Mouse (Mus musculus) heart, postnatal 10 days (tissue): ENCODE results near the gene Sult6b2. TPM values are rescaled to one million over a fixed set of nuclear protein-coding genes. Genes with fewer than 3 reads are reported as not detected.

Source experiments
- DNase-seq, 2 experiments: peaks; one replicate each; pipeline ENCODE4 v3.0.0; 2021
- intact Hi-C: fragments of 180-260 bp; cut with DNase I; formaldehyde crosslinking; loops from one replicate; pipeline ENCODE4 v1.15.1; 2025
- total RNA-seq, 2 experiments: library from RNA; stranded (reverse); gene quantifications; 2 replicates each; pipeline ENCODE4 v1.2.3; 2021

Gene Sult6b2
- total RNA-seq, 2 experiments from 2014 or later = not detected

GRCm38 (mm10) chr6:142814011-142814410 lies 9.7 kb upstream of the Sult6b2 start:
- intact Hi-C loops = loop anchor here (2.0 to 10.0 kb wide), 2 partner anchors 35 to 151 kb away; partner anchors contain the start of gene St8sia1
- no peak for DNase-seq

- no peak for DNase-seq
- intact Hi-C loops = loop anchor here (10.0 kb wide), 1 partner anchor 152 kb away; the partner anchor contains the start of gene St8sia1
Measured at GRCm38 (mm10) chr6:142812969-142813368, 8.7 kb upstream of the Sult6b2 start.

DNA sequence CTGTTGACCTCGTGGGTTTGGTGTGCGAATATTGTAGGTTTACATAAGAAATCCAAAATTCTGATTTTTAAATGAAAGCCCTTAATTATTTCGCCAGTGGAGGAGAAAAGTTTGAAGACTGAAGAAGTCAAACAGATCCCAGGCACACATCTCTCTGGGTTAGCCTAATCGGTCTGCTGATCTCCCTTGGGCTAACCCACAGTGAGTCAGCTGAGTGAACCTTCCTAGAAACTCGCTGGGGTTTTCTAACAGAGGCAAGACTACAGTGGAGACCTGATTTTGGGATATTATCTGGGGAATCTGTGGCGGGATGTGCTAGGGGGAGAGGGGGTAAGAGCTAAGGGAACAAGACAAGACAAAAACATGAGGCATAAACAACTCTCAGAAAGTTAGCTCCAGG lies 5.9 kb upstream of the Sult6b2 start:
- DNase-seq = no peak
- intact Hi-C loops = loop anchor here (10.0 kb wide), 1 partner anchor 155 kb away; the partner anchor contains the start of gene St8sia1

- intact Hi-C loops = loop anchor here (10.0 kb wide), 1 partner anchor 155 kb away; the partner anchor contains the start of gene St8sia1
Measured at GRCm38 (mm10) chr6:142809373-142810098, 5.2 kb upstream of the Sult6b2 start.

DNA sequence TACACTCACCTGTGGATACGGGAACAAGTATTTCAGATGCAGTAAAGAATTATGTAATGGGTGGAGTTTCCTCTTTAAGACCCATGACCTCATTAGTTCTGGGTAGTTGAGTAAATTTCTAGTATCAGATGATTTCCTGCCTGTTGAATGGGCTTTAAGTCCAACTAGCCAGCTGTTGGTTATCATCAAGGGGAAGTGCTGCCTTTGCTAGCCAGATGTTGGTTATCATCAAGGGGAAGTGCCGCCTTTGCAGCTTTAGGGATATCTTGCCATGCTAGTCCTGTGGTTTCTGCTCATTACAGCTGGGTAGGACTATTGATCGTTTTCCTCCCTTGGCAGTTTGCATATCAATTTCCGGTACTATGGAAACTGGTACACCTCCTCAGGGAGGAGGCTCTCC lies 2.0 kb upstream of the Sult6b2 start:
- intact Hi-C loops = no loop called here
- DNase-seq = no peak

More at GRCm38 (mm10) chr6:142809373-142810098, 5.2 kb upstream of the Sult6b2 start:
- DNase-seq = no peak

DNA sequence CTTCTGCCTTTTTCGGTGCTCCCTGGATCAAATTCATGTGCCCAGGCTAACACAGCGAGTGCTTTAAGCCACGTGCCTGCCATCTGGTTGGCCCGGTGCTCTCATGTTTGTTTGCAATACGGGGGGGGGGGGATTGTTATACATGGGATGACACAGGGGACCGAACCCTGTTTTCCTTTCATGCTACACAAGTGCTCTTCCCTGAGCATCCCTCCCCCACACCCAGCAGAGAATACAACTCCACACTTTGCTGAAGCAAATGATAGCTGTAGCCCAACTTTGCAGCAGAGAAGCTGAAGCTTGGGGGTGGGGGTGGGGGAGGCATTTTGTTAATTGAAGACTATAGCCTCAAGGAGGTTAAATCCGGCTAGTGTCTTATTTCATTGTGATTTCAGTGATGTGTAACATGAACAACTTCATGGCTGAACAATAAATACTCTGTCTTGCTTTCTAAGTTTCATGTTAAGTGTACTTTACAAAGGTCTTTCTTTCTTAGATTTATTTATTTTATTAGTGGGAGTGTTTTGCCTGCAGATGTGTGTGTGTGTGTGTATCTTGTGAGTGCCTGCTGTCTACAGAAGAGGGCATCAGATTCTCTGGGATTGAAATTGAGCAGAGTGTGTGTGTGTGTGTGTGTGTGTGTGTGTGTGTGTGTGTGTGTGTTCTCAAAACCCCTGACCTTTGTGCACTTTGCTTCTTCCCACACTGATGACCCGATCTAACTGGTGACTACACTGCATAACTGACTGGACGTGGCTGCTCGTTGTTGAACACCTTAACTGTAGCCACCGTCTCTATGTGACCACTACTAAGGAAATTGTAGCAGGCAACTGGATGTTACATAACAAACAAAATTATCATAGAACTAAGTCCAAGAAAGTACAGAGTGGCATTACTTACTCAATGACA lies 1.4 kb downstream of the Sult6b2 start:
- no peak for DNase-seq
- intact Hi-C loops = no loop called here

DNA sequence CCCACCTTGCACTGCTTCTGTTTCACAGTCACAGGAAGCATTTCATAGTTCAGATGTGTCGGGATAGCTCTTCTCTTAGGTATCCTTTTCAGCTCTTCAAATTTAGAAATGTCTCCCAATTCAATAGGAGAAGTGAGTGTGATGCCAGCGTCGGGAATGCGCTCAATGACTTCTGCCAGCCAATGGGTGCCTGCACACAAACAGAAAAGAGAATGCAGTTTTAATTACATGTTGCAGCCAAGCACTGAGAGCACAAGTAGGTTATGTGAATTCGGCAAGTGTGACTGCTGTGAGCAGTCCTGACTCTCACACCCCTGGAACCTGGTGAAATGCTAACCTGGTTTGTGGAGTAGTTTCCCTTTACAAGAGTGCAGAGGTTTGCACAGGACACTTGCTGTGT lies 2.6 kb downstream of the Sult6b2 start:
- intact Hi-C loops = no loop called here
- DNase-seq = no peak

DNA sequence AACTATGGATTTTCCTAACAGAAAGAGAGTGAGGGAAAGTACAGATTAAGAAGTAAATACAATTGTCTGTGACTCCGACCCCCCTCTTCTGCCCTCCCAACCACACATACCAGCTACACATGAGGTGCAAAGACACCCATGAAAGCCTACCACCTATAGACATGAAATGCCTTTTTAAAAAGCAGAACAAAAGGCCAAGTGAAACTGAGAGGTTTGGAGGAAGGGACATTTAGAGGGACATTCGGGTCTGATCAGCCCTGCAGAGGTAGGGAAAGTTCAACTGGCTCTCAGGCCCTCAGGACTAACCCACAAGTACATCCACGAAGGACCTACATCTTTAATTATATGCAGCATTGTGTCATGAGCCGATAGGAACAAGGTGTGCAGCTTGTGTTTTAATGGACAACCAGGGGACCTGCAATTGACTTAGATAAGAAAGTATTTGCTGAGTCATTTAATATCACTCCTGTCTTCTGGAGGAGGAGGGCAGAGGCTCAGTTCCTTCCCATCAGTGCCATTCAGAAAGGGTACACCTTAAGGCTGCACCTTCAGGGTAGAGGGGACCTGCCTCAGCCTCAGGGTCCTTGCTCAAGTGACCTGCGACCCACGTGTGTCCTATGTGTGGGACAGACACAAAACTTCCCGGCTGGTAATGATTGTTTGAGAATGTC lies 4.5 kb downstream of the Sult6b2 start:
- intact Hi-C loops = no loop called here
- DNase-seq = no peak

DNA sequence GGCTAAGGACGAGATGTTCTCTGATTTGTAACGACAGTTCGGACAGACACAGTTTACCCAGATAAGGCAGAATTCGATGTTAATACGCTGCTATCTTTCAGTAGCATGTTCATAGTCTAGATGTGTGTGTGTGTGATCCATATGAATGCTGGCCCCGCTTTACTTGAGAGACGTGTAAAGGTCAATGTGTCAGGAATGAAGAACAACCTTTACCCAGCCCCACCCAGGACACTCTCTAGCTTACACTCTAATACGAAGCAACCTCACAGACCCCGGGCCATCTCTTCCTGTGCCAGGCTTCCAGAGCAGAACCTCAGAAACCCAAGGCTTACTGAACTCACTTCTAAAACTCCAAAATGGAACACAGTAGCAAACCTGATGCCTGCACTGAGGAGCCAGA lies 5.5 kb downstream of the Sult6b2 start:
- no peak for DNase-seq
- intact Hi-C loops = no loop called here

DNA sequence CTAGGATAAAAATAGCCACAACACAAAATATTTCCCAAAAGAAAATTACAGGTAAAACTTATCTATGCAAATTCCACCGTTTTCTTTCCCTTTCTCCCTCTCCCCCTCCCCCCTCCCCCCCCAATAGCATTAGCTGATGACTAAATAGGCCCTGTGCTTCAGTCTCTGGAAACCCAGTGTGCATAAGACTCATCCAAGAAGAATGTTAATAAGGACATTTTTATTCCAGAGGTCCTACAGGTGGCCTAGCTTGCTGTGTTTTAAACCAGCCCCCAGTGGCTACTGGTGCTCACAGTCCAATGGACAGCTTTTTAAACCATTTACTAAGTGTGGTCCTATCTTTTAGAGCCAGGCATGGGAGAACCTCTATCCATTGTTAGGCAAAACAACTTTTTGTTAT lies 6.3 kb downstream of the Sult6b2 start:
- DNase-seq = no peak

GRCm38 (mm10) chr6:142795655-142796441 lies 8.5 kb downstream of the Sult6b2 start:
- intact Hi-C loops = no loop called here
- DNase-seq = no peak

More for the DNA sequence above, 6.3 kb downstream of the Sult6b2 start:
- intact Hi-C loops = no loop called here

DNA sequence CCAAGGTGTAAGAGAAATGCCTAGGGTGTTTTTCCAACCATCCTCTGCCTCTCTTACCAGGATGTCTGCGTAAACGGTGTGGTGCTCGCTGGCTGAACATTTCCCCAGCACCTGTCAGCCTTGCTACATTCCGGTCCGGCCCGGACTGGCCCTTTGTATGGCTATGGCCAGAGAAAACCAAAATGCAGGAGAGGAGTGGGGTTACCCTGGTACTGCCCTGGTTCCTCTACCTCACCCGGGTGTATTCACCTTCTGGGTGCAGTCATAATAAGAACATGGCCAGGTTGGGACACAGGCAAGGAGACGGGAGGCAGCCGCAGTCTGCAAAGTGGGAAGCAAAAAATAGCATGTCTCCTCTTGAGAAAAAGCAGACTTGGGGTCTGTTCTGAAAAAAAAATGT lies 9.2 kb downstream of the Sult6b2 start:
- no peak for DNase-seq
- intact Hi-C loops = no loop called here

DNA sequence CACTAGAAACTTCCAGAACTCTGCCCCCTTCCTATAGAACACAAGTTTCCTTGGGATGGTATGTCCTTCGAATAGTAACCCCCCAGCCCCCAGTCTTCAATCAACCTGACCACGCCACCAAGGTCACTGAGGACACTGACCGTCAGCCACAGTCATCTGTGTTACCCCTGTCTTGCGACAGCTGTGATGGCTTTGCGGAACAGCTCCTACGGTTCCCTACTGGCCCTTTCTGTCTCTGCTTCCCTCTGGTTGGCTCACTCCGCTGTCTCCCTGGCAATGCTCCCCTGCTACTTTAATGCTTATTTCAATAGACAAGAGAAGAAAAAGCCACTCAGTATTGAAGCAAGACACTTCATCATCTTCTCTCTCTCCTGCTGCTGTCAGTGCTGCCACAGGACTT lies 10.8 kb downstream of the Sult6b2 start:
- DNase-seq = peak; percentile 13 to 28

GRCm38 (mm10) chr6:142792241-142792968 lies 11.9 kb downstream of the Sult6b2 start:
- intact Hi-C loops = no loop called here
- DNase-seq = no peak

More for the DNA sequence above, 10.8 kb downstream of the Sult6b2 start:
- intact Hi-C loops = no loop called here

DNA sequence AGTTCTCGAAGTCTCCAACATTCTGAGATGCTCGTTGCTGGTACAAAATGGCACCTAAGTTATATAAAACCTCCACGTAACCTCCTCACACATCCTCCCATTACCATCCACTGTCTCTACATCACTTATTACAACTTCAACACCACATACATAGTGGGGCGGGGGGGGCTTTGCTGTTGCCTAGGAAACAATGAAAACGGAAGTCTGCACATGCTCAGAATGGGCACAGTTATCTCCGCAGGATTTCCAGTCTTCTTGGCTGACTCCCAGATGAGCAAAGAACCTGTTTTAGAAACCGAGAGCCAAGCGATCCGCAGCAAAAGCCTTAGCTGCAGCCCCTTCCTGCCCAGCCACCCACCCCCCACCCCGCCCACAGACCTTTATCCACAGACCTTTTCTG lies 14.6 kb downstream of the Sult6b2 start:
- intact Hi-C loops = loop anchor here (10.0 kb wide), 1 partner anchor 385 kb away; no protein-coding TSS in a partner anchor
- DNase-seq = no peak

DNA sequence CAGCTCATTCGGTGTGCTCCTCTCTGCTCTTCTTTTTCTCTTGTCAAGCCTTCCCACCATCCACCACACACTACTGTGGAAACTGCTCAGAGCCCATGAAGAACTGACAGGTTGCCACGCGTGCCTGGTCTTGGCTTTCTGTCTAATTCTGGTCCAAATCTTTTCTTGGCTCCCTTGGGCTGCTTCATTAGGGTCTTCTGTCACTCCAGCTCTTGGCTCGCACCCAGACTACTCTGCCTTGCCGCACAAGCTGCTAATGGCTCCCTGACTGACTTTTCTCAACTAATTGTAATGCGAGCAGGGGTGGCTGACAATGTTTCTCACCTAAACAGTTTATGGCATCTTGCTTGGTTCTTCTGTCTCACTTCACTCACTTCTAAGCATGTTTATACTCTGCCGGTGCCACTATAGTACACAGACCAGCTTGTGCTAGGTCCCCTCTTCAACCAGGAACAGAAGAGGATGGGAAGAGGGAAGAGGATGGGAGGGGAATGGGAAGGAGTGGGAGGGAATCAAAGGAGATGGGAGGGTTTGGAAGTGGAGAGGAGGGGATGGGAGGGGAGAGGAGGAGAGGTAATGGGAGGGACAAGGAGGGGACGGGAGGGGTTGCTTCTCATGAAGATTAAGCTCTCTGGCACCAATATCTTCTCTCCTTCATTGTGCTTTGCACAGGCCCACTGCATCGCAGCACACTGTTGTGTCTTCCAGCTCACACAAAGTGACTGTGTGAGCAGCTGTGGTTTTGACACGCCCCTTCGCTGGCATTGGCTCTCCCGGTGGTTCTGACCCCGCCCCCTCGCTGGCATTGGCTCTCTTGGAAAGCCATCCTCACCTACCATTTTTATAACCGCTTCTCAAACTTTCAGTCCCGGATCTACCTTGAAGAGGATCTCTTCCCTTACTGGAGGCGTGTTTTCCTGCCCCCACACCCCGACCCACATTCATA lies 16.0 kb downstream of the Sult6b2 start:
- no peak for DNase-seq
- intact Hi-C loops = loop anchor here (10.0 kb wide), 1 partner anchor 386 kb away; no protein-coding TSS in a partner anchor

DNA sequence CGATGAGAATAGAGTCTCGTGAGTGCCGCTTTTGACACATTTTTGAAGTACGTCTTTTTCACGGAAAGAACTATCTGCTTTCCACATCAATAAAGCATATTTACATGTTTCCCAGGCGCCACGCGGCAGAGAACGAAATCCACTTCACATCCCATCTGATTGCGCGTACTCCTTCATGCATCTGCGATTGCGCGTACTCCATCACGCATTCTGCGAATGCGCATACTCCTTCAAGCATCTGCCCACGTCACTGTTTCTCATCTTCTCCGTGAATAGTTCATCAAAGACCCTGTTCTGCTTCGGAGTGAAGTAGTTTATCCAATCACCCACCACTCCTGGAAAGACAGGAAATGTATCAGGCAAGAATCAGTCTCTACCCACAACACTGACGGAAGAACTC lies 18.2 kb downstream of the Sult6b2 start:
- intact Hi-C loops = loop anchor here (10.0 kb wide), 1 partner anchor 389 kb away; no protein-coding TSS in a partner anchor
- DNase-seq = no peak

DNA sequence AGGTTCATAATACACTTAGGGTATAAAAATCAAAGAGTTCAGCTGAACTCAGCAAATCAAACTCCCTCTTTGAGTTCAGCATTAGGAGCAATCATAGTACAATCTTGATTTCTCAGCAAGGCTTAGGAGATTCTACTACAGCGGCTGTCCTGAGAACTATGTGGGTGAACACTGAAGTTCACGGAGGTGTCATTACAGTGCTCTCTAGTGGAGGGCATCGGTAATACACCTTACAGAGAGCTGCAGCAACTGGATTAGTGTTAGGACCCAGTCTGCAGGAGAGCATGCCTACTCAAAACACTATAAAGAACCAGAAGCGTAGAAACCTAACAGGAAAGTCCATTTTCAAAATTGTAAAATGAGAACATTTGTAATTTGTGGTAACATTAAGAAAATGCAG lies 19.0 kb downstream of the Sult6b2 start:
- intact Hi-C loops = loop anchor here (10.0 kb wide), 1 partner anchor 389 kb away; no protein-coding TSS in a partner anchor
- DNase-seq = peak; percentile 58 to 79
